16 mouse cellular contexts compared by ENCODE assay signal in genomic region chr1:170594575-170594974, GRCm38 (mm10).
"Had no signal": no experiment of that assay in that cellular context is flagged by ENCODE, and none has a peak within 500 bp of the region (broad histone marks: within the 10 kb centered on the region; RNA-seq: fewer than 3 reads in every experiment).

No protein-coding gene starts in this region.

- H3K9ac ChIP-seq: neural tube, embryonic 13.5 days; neural tube, embryonic 15.5 days; stomach, embryonic 15.5 days had no signal

- H3K27me3 ChIP-seq: neural tube, embryonic 13.5 days; stomach, embryonic 15.5 days had no signal

- DNase-seq: retina, postnatal 1 day; right cerebral cortex, adult 18-20 months; right cerebral cortex, postnatal 14 days; right cerebral cortex, postnatal 25 days; right cerebral cortex, postnatal 4 days; spleen, adult 18-20 months; thymus, adult 18-20 months; thymus, adult 2 months; thymus, postnatal 14 days; thymus, postnatal 25 days; thymus, postnatal 36 days; thymus, postnatal 4 days had no signal

- H3K27ac ChIP-seq: neural tube, embryonic 13.5 days; neural tube, embryonic 15.5 days; stomach, embryonic 15.5 days; stomach, postnatal 0 days had no signal

- H3K4me1 ChIP-seq: neural tube, embryonic 13.5 days; neural tube, embryonic 15.5 days; stomach, embryonic 15.5 days had no signal

- H3K36me3 ChIP-seq: neural tube, embryonic 13.5 days; neural tube, embryonic 15.5 days; stomach, embryonic 15.5 days had no signal

- H3K4me3 ChIP-seq: neural tube, embryonic 13.5 days; neural tube, embryonic 15.5 days; stomach, embryonic 15.5 days had no signal

- H3K9me3 ChIP-seq: neural tube, embryonic 15.5 days; stomach, embryonic 15.5 days had no signal

- H3K4me2 ChIP-seq: neural tube, embryonic 13.5 days; neural tube, embryonic 15.5 days; stomach, embryonic 15.5 days had no signal
